Mouse (Mus musculus): ENCODE results near the gene Zfp358.

GRCm38 (mm10) chr8:3483546-3483945 lies 9.4 kb upstream of the Zfp358 start:
- TF ChIP-seq CTCF (IDR thresholded peaks at IDR 0.05; ENCODE audit: low read depth) (no peak), EP300 (IDR thresholded peaks at IDR 0.05; ENCODE audit: low read depth) (no peak)
